Mouse (Mus musculus) thymus, postnatal 25 days (tissue): ENCODE measurements at regions not wholly inside any gene's neighbourhood (a gene's known extent, or its start where the extent isn't known, plus 50 kb on each side); places are given as distances from the start of the nearest gene placed in this dataset.
A peak's percentile ranks its signal among the peaks of the same experiment; 100 is the strongest.

ENCODE experiments used
- DNase-seq: peaks from one replicate; pipeline ENCODE4 v3.0.0; 2022

DNA sequence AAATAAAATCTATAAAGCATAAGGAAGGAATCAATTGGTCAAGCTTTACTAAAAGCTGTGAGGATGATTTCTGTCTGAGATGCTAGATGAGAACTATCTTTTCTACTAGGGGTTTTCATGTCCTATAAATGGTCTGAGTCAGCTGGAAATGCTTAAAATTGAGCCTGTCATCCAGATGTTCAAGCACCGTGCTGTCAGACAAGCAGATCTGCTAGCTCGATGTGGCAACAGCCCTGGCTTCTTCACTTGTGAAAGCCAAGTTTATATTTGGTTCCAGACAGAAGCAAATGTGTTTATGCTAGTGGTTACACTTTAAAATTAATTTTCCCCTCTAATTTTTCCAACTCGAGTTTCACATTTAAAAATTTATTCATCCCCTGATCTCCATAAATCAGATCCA, 311.7 kb downstream of the Actr3 start:
- no peak for DNase-seq

- no peak for DNase-seq
These were observed 334.9 kb downstream of the Actr3 start for GRCm38 (mm10) chr1:125100596-125100995.

GRCm38 (mm10) chr1:125084906-125085305, 350.6 kb downstream of the Actr3 start:
- no peak for DNase-seq

GRCm38 (mm10) chr1:125039572-125040326, 395.8 kb downstream of the Actr3 start:
- DNase-seq = no peak

DNA sequence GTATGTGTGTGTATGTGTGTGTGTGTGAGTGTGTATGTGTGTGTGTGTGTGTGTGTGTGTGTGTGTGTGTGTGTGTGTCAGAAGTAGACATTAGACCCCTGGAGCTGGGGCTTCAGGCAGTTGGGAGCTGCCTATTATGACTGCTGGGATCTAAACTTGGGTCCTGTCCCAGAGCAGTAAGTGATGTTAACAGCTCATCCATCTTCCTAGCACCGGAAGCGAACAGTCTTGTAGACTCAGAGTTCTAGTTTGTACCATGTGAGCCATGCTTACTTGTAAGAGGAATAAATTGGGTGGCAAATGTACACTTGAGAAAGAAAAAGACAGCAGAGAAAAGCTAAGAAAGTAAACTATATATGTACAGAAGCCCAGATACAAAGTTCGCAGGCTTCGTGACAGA, 422.2 kb downstream of the Actr3 start:
- no peak for DNase-seq

- DNase-seq = no peak
These were observed 423.6 kb downstream of the Actr3 start for GRCm38 (mm10) chr1:125011893-125012292.

DNA sequence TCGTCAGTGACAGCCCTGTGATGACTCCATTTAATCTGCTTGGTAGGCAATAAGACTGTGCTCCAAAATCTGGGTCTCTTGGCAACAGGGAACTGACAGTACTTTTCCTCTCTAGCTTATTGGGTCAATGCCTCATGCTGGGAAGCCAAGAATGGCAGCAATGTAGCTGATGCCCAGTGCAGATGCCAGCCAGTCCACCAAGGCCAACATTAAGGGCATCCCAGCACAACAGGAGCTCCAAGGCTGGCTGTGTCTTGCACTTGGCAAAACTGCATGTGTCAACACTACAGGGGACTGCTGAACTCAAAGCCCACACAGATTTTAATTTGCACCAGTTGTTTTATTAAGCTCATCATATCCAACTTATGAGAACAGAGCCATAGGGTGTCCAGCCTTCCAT, 437.9 kb downstream of the Actr3 start:
- no peak for DNase-seq

- DNase-seq = no peak
These were observed 484.7 kb downstream of the Actr3 start for GRCm38 (mm10) chr1:124950849-124951248.

DNA sequence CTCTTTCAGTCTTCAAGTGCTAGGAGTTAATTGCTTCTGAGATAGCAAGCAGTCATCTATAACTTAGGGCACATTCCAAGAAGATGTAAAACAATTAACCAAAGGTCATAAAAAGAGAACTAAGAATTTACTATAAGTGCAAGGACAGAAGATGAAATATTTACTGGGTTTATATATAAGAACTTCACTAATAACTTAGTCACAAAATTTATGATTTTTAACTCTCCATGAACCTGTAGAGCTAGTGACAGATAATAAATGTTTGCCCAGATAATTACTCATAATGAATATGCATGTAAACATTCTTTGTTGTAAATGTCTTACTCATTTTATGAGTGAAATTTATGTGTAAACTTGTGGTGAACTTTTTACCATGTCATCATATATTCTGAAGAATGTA, 531.2 kb downstream of the Actr3 start:
- no peak for DNase-seq

DNA sequence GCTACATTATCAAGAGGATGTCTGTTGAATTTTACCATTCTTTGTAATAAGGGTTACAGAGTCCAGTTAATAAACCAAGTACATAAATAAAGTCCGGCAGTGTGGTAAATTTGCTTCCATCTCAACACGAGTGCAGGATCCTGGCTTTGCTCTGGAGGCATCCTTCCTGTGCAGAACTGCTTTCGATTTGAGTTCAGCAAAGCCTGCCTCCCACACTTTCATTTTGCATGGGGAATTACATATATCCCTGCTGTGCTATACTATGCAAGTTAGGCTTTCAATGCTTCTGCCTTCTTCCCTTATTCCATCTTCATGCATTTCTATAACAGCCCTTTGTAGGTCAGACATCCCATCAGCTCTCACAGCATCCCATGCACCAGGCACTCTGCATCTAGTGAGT, 564.4 kb downstream of the Actr3 start:
- DNase-seq = no peak

GRCm38 (mm10) chr1:124866248-124866647, 569.3 kb downstream of the Actr3 start:
- no peak for DNase-seq

- no peak for DNase-seq
These were observed 589.8 kb downstream of the Actr3 start for GRCm38 (mm10) chr1:124845681-124846080.

GRCm38 (mm10) chr1:124825717-124826116, 609.8 kb downstream of the Actr3 start:
- no peak for DNase-seq

GRCm38 (mm10) chr1:124793026-124793425, 642.5 kb downstream of the Actr3 start:
- DNase-seq = no peak

- no peak for DNase-seq
These were observed 644.9 kb downstream of the Actr3 start for GRCm38 (mm10) chr1:124790646-124791045.

DNA sequence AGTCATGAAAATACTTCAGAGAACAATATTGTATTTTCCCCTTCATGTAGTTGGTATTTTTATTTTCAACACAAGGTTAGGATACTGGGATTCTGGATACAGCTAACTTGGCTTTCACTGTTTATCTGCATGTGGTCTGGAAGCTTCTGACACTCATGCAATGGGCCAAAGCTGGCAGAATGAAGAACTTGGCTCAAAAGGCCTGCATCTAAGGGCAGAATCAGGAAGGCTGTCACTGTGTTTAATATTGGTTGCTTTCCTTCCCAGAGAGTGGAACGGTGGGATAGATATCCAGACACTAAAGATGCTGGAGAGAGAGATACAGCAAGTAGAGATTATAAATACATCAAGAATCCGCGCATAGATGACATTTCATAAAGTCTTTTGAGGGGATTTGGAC, 645.4 kb downstream of the Actr3 start:
- DNase-seq = no peak

DNA sequence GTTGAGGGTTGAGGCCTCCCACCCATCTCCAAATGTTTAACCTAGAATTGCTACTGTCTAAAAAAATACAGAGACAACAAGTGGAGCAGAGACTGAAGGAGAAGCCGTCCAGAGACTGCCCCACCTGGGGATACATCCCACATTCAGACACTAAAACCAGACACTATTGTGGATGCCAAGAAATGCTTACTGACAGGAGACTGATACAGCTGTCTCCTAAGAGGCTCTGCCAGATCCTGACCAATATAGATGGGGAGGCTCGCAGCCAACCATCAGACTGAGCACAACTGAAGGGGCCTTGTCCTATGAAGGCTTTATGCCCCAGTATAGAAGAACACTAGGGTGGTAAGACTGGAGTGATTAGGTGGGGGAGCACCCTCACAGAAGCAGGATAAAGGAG, 652.5 kb downstream of the Actr3 start:
- DNase-seq = no peak

DNA sequence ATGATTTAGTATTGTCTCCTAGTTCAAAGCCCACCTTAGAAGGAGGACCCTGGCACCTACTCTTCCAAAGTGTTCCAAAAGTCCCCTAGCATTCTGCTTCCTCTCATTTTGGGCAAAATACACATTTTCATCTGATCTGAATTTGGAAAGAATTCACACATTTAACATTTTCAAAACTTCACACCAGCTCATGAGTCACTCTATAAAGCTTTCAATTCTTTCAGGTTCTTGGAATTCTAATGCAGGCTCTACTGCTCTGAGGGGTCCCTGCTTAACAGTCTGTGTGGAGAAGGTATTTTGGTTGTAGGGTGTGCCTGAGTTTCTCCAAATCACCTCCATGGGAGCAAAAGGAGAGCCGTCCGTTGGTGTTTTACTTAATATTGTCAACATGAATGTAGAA, 657.8 kb downstream of the Actr3 start:
- DNase-seq = no peak

- DNase-seq = no peak
These were observed 678.8 kb downstream of the Actr3 start for GRCm38 (mm10) chr1:124756721-124757120.

DNA sequence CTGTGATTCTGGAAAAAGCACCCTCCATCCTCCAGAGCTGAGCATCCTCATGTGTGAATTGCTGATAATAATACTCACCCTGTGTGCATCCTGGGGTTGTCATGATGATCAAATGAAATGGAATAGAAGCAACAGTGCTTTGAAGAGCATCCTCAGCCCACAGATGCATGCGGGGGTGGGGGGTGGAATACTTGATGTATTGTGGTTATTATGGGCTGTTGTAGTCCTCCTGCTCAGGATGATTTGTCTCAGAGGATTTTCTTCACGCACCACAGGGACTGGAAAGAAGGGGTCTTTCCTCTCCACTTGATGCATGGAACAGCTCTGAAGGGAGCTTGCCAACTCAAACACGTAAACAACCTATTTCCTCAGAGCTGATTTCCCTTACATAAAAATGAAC, 694.4 kb upstream of the Dpp10 start:
- no peak for DNase-seq

DNA sequence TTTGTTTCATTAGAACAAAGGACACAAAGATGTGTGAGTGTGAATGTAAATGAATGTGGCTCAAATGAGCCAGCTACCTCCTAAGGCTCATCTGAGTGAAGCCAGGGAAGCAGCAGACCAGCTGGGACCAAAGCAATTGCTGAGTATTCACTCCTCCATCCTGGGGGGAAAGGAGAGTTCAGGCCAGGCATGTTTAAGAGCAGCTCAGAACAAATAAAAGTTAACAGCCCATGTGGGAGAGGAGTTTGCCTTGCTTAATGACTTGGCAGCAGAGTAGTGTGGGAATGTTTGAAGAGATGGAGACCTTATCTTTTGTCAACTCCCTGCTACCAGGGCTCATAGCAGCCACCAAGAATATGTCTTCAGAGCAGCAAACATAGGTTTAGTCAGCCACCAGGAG, 685.0 kb upstream of the Dpp10 start:
- no peak for DNase-seq

DNA sequence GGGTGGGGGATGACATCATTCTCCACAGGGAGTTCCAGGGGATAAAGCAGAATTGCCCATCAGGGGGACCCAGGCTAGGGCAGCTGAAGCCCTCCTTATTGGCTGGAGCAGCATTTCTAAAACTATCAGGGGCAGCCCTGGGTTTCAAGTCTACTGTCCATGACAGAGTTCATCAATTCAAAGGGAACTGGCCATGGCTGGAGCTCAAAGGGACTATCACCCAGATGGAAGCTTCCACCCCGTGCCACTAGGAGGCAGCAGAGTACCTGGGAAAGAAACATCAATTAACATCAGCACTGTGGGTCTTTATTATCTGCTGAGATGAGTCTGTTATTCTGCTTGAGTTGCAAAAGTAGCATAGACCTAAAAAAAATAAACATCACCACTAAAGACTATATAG, 672.7 kb upstream of the Dpp10 start:
- DNase-seq = peak; percentile 33

DNA sequence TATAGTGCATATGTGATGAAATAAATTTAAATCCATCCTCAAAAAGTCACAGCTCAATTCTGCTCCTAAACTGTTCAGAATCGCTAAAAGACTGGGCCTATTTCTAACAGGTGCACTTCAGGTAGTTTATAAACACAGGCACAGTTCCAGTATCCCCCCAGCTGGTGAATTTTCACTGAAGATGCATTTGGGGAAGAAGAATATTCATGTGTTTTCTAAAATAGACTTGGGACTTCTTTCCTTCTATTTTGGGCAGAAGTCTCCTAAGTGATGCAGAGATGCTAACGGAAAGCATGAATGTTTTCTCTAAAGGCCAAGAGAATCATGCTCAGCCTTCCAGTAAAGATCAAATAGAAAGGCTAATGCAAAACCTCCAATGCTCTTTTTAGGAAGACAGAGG, 660.9 kb upstream of the Dpp10 start:
- DNase-seq = no peak

DNA sequence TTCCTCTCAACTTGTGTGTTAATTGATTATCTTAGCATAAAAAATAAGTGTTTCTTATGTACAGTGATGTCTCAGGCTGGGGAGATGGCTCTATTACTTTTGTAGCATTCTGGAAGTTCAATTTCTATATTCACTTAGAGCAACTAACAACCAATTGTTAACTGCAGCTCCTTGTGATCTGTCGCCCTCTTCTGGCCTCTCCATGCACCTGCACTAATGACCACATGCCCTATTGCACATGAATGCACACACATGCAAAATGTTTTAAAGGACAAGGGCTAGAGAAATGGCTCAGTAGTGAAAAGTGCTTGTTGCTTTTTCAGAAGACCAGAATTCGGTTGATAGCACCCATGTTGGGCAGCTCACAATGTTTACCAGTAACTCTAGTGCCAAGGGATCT, 629.1 kb upstream of the Dpp10 start:
- no peak for DNase-seq

GRCm38 (mm10) chr1:124652872-124653271, 607.5 kb upstream of the Dpp10 start:
- no peak for DNase-seq
